Mouse (Mus musculus) stomach, postnatal 0 days (tissue): ENCODE measurements around the gene Tmem87a.

Source experiments
- CTCF ChIP-seq: IDR thresholded peaks from 2 replicates; pipeline ENCODE4 v1.5.1; 2016; ENCODE audit warnings: antibody characterized with exemption, low read depth, mild to moderate bottlenecking, moderate library complexity
- EP300 ChIP-seq: optimal IDR thresholded peaks from 2 replicates; pipeline ENCODE3; 2016; ENCODE audit warnings: antibody characterized with exemption

- no peak for TF ChIP-seq CTCF
- no peak for TF ChIP-seq EP300
These were observed 17.6 kb downstream of the Tmem87a start for GRCm38 (mm10) chr2:120386264-120386663.
